Mouse (Mus musculus) MEL (cell line): Measurements from ENCODE around the gene Gcnt4. TPM values are rescaled to one million over a fixed set of nuclear protein-coding genes. Genes with fewer than 3 reads are reported as not detected.
A peak's percentile ranks its signal among the peaks of the same experiment; 100 is the strongest.

Experiments used
- DNase-seq: peaks from one replicate; pipeline ENCODE4 v3.0.0; 2011; ENCODE audit warnings: low read depth, low spot score
- H3K27ac ChIP-seq: 2 replicates; pipeline ENCODE4 v1.5.1; 2012; ENCODE audit warnings: low read depth, mild to moderate bottlenecking, control low read depth, low read length, moderate library complexity; ENCODE audit not compliant: control insufficient read depth
- H3K27me3 ChIP-seq, 2 experiments: fragments of 150-350 bp in 1 of 2; sonication (generic) in 1 of 2; 2 replicates each; pipeline ENCODE4 v1.6.1; 2012; ENCODE audit warnings: low read length in 2 of 2, mild to moderate bottlenecking in 2 of 2, improper control_type of control experiment in 1 of 2, moderate library complexity in 1 of 2; ENCODE audit not compliant: insufficient read depth in 2 of 2, control insufficient read depth in 1 of 2
- H3K36me3 ChIP-seq, 2 experiments: 2 replicates each; pipeline ENCODE4 v1.6.1; 2012 to 2014; ENCODE audit warnings: low read length in 2 of 2, improper control_type of control experiment in 1 of 2, inconsistent platforms in 1 of 2, mild to moderate bottlenecking in 1 of 2; ENCODE audit not compliant: insufficient read depth in 2 of 2, control insufficient read depth in 1 of 2
- H3K4me1 ChIP-seq, 2 experiments: fragments of 150-350 bp in 1 of 2; sonication (generic) in 1 of 2; 2 replicates each; pipeline ENCODE4 v1.6.1; 2012; ENCODE audit warnings: low read length in 2 of 2, improper control_type of control experiment in 1 of 2, mild to moderate bottlenecking in 1 of 2; ENCODE audit not compliant: insufficient read depth in 2 of 2, control insufficient read depth in 1 of 2
- H3K4me3 ChIP-seq, 2 experiments: fragments of 150-350 bp in 1 of 2; sonication (generic) in 1 of 2; 2 replicates each; pipeline ENCODE4 v1.5.1; 2012; ENCODE audit warnings: low read depth in 2 of 2, low read length in 2 of 2, mild to moderate bottlenecking in 2 of 2, moderate library complexity in 2 of 2, control low read depth in 1 of 2, improper control_type of control experiment in 1 of 2; ENCODE audit not compliant: control insufficient read depth in 1 of 2, insufficient read depth in 1 of 2
- H3K79me2 ChIP-seq: 2 replicates; pipeline ENCODE4 v1.6.1; 2012; ENCODE audit warnings: mild to moderate bottlenecking, low read length, moderate library complexity; ENCODE audit not compliant: control insufficient read depth, poor library complexity, insufficient read depth
- H3K9ac ChIP-seq: 2 replicates; pipeline ENCODE4 v1.6.1; 2012; ENCODE audit warnings: low read depth, mild to moderate bottlenecking, control low read depth, low read length, moderate library complexity; ENCODE audit not compliant: control insufficient read depth, poor library complexity, severe bottlenecking
- H3K9me3 ChIP-seq: fragments of 150-350 bp; sonication (generic); replicated peaks from 2 replicates; pipeline ENCODE4 v1.6.1; 2012; ENCODE audit warnings: mild to moderate bottlenecking, low read length, improper control_type of control experiment, moderate library complexity; ENCODE audit not compliant: insufficient read depth
- BHLHE40 ChIP-seq: IDR thresholded peaks from 2 replicates; pipeline ENCODE4 v1.6.1; 2012; ENCODE audit warnings: low read depth, mild to moderate bottlenecking, inconsistent platforms, low read length, improper control_type of control experiment, borderline replicate concordance
- CTCF ChIP-seq, 3 experiments: IDR thresholded peaks in 2 of 3; conservative IDR thresholded peaks in 1 of 3; 2 replicates each; pipeline ENCODE4 v1.5.1; 2011 to 2012; ENCODE audit warnings: low read length in 3 of 3, low read depth in 2 of 3, mild to moderate bottlenecking in 2 of 3, improper control_type of control experiment in 1 of 3, inconsistent platforms in 1 of 3, mixed read lengths in 1 of 3, moderate library complexity in 1 of 3; ENCODE audit not compliant: control insufficient read depth in 1 of 3, insufficient read depth in 1 of 3, poor library complexity in 1 of 3, severe bottlenecking in 1 of 3
- JUND ChIP-seq: IDR thresholded peaks from 2 replicates; pipeline ENCODE4 v1.6.1; 2011; ENCODE audit warnings: low read depth, mild to moderate bottlenecking, improper control_type of control experiment, low read length
- KAT2A ChIP-seq: conservative IDR thresholded peaks from 2 replicates; pipeline ENCODE4 v1.6.1; 2012; ENCODE audit warnings: low read depth, low read length, improper control_type of control experiment, inconsistent platforms
- MAFK ChIP-seq: IDR thresholded peaks from 2 replicates; pipeline ENCODE4 v1.6.1; 2011; ENCODE audit warnings: low read depth, mild to moderate bottlenecking, low read length, improper control_type of control experiment, borderline replicate concordance
- MAZ ChIP-seq: IDR thresholded peaks from 2 replicates; pipeline ENCODE4 v1.6.1; 2012; ENCODE audit warnings: low read depth, mild to moderate bottlenecking, inconsistent platforms, low read length, improper control_type of control experiment
- MEF2A ChIP-seq: IDR thresholded peaks from 2 replicates; pipeline ENCODE4 v1.6.1; 2014; ENCODE audit warnings: low read depth, mild to moderate bottlenecking, inconsistent platforms, low read length, improper control_type of control experiment; ENCODE audit not compliant: poor library complexity, insufficient replicate concordance, severe bottlenecking; ENCODE audit errors: extremely low read depth
- MXI1 ChIP-seq: IDR thresholded peaks from 2 replicates; pipeline ENCODE4 v1.6.1; 2011; ENCODE audit warnings: mild to moderate bottlenecking, low read depth, low read length, improper control_type of control experiment
- POLR2A ChIP-seq, 2 experiments: IDR thresholded peaks; 2 replicates each; pipeline ENCODE4 v1.6.1; 2011 to 2012; ENCODE audit warnings: low read length in 2 of 2, mild to moderate bottlenecking in 2 of 2, control low read depth in 1 of 2, improper control_type of control experiment in 1 of 2, low read depth in 1 of 2, moderate library complexity in 1 of 2; ENCODE audit not compliant: control insufficient read depth in 1 of 2, insufficient read depth in 1 of 2, poor library complexity in 1 of 2
- RAD21 ChIP-seq: IDR thresholded peaks from 2 replicates; pipeline ENCODE4 v1.6.1; 2011; ENCODE audit warnings: mild to moderate bottlenecking, low read depth, low read length, improper control_type of control experiment
- TCF12 ChIP-seq: IDR thresholded peaks from 2 replicates; pipeline ENCODE4 v1.6.1; 2014; ENCODE audit warnings: low read depth, mild to moderate bottlenecking, inconsistent platforms, low read length, improper control_type of control experiment, moderate library complexity
- ZC3H11A ChIP-seq: IDR thresholded peaks from 2 replicates; pipeline ENCODE4 v1.6.1; 2012; ENCODE audit warnings: low read depth, mild to moderate bottlenecking, inconsistent platforms, low read length, improper control_type of control experiment
- ZNF384 ChIP-seq: IDR thresholded peaks from 2 replicates; pipeline ENCODE4 v1.6.1; 2012; ENCODE audit warnings: low read depth, mild to moderate bottlenecking, inconsistent platforms, low read length, improper control_type of control experiment
- polyA plus RNA-seq, 2 experiments: library from polyadenylated mRNA; stranded (reverse) in 1 of 2; unstranded in 1 of 2; fragments of >175 nt in 1 of 2; fragments of >200 nt in 1 of 2; gene quantifications; 2 replicates each; pipeline versions ENCODE4 v1.2.1 to v1.2.4; 2012; ENCODE audit warnings: low replicate concordance in 2 of 2, low read depth in 1 of 2; ENCODE audit not compliant: insufficient read length in 2 of 2, insufficient read depth in 1 of 2, missing spikeins in 1 of 2
- total RNA-seq: library from RNA; depleted of rRNA; stranded (reverse); fragments of 300-350 nt; gene quantifications from 2 replicates; pipeline ENCODE4 v1.2.3, GENCODE M21; 2012

The Gcnt4 gene
- total and polyA plus RNA-seq, 3 experiments: not detected

DNA sequence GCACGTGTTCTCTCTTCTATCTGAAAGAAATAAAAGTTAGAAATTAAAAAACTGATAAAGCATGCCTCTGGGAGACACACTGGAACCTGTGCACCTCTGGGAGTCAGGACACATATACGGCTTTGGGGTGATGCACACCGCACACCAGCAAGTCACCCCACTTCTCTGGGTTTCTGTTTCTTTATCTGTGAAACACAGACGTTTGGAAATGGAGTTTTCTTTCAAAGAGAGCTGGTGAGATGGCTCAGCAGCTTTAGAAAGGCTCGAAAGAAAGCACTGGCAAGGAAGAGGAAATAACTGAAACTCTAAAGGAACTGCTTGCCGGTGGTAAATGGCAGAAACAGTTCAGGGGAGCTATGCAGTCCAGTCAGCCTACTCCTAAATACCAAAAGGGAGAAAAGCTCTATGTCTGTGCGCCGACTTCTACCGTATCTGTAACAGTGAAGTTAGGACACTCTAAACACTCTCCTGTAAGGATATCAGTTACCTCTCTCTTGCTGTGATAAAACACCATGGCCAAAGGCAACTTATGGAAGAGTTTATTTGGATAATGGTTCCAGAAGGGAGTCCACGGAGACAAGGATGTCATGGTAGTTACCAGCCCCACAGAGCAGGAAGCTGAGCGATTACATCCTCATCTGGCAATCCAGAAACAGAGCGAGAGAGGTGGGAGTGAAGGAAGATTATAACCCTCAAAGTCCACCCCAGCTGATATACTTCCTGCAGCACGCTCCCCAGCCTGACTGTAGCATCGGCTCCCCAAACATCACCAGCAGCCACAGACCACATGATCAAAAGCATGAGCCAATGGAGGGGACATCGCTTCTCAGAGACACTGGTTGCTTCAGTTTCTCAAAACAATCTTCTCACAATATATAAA is 42.0 kb downstream of the Gcnt4 start (continued):
- TF ChIP-seq ZC3H11A: no peak
- TF ChIP-seq CTCF (IDR thresholded peaks at IDR 0.05 in 2 of 3, conservative IDR thresholded peaks at IDR 0.05 in 1 of 3; ENCODE audit: control insufficient read depth in 1 of 3, insufficient read depth in 1 of 3, low read depth in 2 of 3, low read length in 3 of 3, poor library complexity in 1 of 3, severe bottlenecking in 1 of 3): no peak
- TF ChIP-seq MAZ: no peak
- peak in 1 of 2 experiments; percentile 59; a peak in 1 of 4 replicates for TF ChIP-seq POLR2A (IDR thresholded peaks at IDR 0.05; ENCODE audit: control insufficient read depth in 1 of 2, insufficient read depth in 1 of 2, low read depth in 1 of 2, low read length in 2 of 2, poor library complexity in 1 of 2)

DNA sequence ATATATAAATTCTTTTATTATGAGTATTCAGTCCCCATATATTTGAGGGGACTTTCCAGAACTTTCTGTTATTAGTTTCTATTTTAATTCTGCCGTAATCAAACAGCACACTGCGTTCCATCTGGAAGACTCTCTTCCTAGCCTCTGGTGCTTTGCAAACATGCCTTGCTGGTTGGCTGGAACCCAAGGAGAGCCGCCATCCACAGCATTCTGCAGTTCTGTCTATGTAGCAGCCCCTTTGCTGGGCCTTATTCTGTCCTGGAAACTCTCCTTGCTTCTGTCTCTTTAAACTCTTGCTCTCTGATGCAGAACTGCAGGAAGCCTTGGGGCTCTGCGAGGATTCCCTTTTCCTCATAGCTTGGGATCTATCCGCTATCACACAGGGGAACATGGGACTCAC is 42.6 kb downstream of the Gcnt4 start:
- Histone ChIP-seq H3K36me3 (peaks cover 0 to 7% of the 10 kb centered on the region in 2 experiments; a peak in 2 of 4 replicates), H3K4me3 (peak overlapping the region; percentile 52 to 60; a peak in 3 of 4 replicates), H3K79me2 (no peaks in the 10 kb centered on the region; the same call in 1 of the 2 replicates), H3K9me3 (no peaks in the 10 kb centered on the region), H3K27ac (peak overlapping the region; percentile 19; the same call in 1 of the 2 replicates), H3K9ac (peak overlapping the region; percentile 35), H3K4me1 (peaks cover 0 to 11% of the 10 kb centered on the region in 2 experiments; a peak in 2 of 4 replicates), H3K27me3 (no peaks in the 10 kb centered on the region)
- TF ChIP-seq ZC3H11A: no peak
- no peak for TF ChIP-seq MXI1
- no peak for TF ChIP-seq MEF2A
- no peak for TF ChIP-seq ZNF384
- TF ChIP-seq TCF12: no peak
- peak; percentile 44 for DNase-seq

GRCm38 (mm10) chr13:96967822-96968221 is 43.3 kb downstream of the Gcnt4 start:
- H3K79me2 ChIP-seq: no peaks in the 10 kb centered on the region; the same call in 1 of the 2 replicates
- no peak overlapping the region for H3K27ac ChIP-seq
- H3K9me3 ChIP-seq: no peaks in the 10 kb centered on the region
- H3K36me3 ChIP-seq: peaks cover 0 to 9% of the 10 kb centered on the region in 2 experiments; a peak in 2 of 4 replicates
- TF ChIP-seq MAFK (no peak), RAD21 (no peak), KAT2A (no peak), MXI1 (no peak), BHLHE40 (no peak), JUND (no peak)
- peaks cover 0 to 15% of the 10 kb centered on the region in 2 experiments; a peak in 2 of 4 replicates for H3K4me1 ChIP-seq
- H3K9ac ChIP-seq: no peak overlapping the region
- H3K4me3 ChIP-seq: no peak overlapping the region
- no peaks in the 10 kb centered on the region for H3K27me3 ChIP-seq
- DNase-seq: peak; percentile 48
